Mouse (Mus musculus) hindbrain, embryonic 15.5 days (tissue): ENCODE results near the gene Lrrc2. TPM values are rescaled to one million over a fixed set of nuclear protein-coding genes. Genes with fewer than 3 reads are reported as not detected.

Experiments used
- ATAC-seq: fragments of 200-750 bp; cut with Nextera tagmentation; 2 replicates; pipeline ENCODE4 v1.8.0; 2017; ENCODE audit warnings: low read depth, moderate number of reproducible peaks, moderate TSS enrichment; ENCODE audit not compliant: low FRiP score
- H3K27ac ChIP-seq: fragments of 300-500 bp; sonication (generic); replicated peaks from 2 replicates; pipeline ENCODE4 v1.5.1; 2015; ENCODE audit warnings: mild to moderate bottlenecking, inconsistent platforms
- H3K27me3 ChIP-seq: fragments of 300-500 bp; sonication (generic); 2 replicates; pipeline ENCODE4 v1.6.1; 2015; ENCODE audit warnings: control low read depth, inconsistent platforms
- H3K36me3 ChIP-seq: fragments of 300-500 bp; sonication (generic); 2 replicates; pipeline ENCODE4 v1.6.1; 2015; ENCODE audit warnings: control low read depth, inconsistent platforms
- H3K4me1 ChIP-seq: fragments of 300-500 bp; sonication (generic); replicated peaks from 2 replicates; pipeline ENCODE4 v1.6.1; 2015; ENCODE audit warnings: control low read depth, inconsistent platforms
- H3K4me2 ChIP-seq: fragments of 300-500 bp; sonication (generic); 2 replicates; pipeline ENCODE4 v1.6.1; 2015; ENCODE audit warnings: moderate library complexity, mild to moderate bottlenecking, inconsistent platforms
- H3K4me3 ChIP-seq: fragments of 300-500 bp; sonication (generic); 2 replicates; pipeline ENCODE4 v1.5.1; 2015; ENCODE audit warnings: mild to moderate bottlenecking, inconsistent platforms
- H3K9ac ChIP-seq: fragments of 300-500 bp; sonication (generic); 2 replicates; pipeline ENCODE4 v1.6.1; 2015; ENCODE audit warnings: inconsistent platforms
- H3K9me3 ChIP-seq: fragments of 300-500 bp; sonication (generic); 2 replicates; pipeline ENCODE4 v1.6.1; 2016; ENCODE audit warnings: control low read depth, inconsistent platforms
- WGBS: fragments of 180-500 bp; shearing (Covaris S2); methylation state at CpG from one replicate; pipeline ENCODE4 v1.1.7; 2015; 5-methylcytosine and 5-hydroxymethylcytosine counted together
- polyA plus RNA-seq: library from polyadenylated mRNA; unstranded; fragments of >200 nt; fragmentation: Nextera tagmentation; extraction: Ambion mirVana; gene quantifications from 2 replicates; pipeline ENCODE4 v1.2.1, GENCODE M21; 2015

Gene Lrrc2
- polyA plus RNA-seq, 1 experiment from 2014 or later = 2.4 TPM

- Histone ChIP-seq H3K9ac (peak overlapping the region; percentile 16; the same call in 1 of the 2 replicates), H3K4me2 (peak overlapping the region; percentile 54), H3K27ac (peak overlapping the region; percentile 61; the same call in 1 of the 2 replicates), H3K36me3 (no peaks in the 10 kb centered on the region), H3K4me1 (no peaks in the 10 kb centered on the region), H3K27me3 (no peaks in the 10 kb centered on the region), H3K4me3 (peak overlapping the region; percentile 41), H3K9me3 (no peaks in the 10 kb centered on the region)
- peak; percentile 91; the same call in 1 of the 2 replicates for ATAC-seq
- WGBS = 9% methylated on average over 13 of the region's 13 CpGs
Observed at GRCm38 (mm10) chr9:110994716-110995172, 43.4 kb downstream of the Lrrc2 start.

GRCm38 (mm10) chr9:110997245-110997644 lies 45.9 kb downstream of the Lrrc2 start:
- H3K9ac ChIP-seq = no peak overlapping the region
- no peaks in the 10 kb centered on the region for H3K36me3 ChIP-seq
- ATAC-seq = no peak
- no peak overlapping the region for H3K27ac ChIP-seq
- no peak overlapping the region for H3K4me2 ChIP-seq
- no peaks in the 10 kb centered on the region for H3K4me1 ChIP-seq
- no peak overlapping the region for H3K4me3 ChIP-seq
- no peaks in the 10 kb centered on the region for H3K27me3 ChIP-seq
- 3% methylated on average over 5 of the region's 5 CpGs for WGBS
- H3K9me3 ChIP-seq = no peaks in the 10 kb centered on the region

GRCm38 (mm10) chr9:110999056-110999455 lies 47.7 kb downstream of the Lrrc2 start:
- 94% methylated on average over 2 of the region's 2 CpGs for WGBS
- Histone ChIP-seq H3K27me3 (no peaks in the 10 kb centered on the region), H3K9me3 (no peaks in the 10 kb centered on the region), H3K36me3 (no peaks in the 10 kb centered on the region), H3K4me1 (no peaks in the 10 kb centered on the region), H3K27ac (no peak overlapping the region), H3K4me3 (no peak overlapping the region), H3K9ac (no peak overlapping the region), H3K4me2 (no peak overlapping the region)
- no peak for ATAC-seq

GRCm38 (mm10) chr9:110999856-111000255 lies 48.5 kb downstream of the Lrrc2 start:
- Histone ChIP-seq H3K9me3 (no peaks in the 10 kb centered on the region), H3K36me3 (no peaks in the 10 kb centered on the region), H3K27ac (no peak overlapping the region), H3K4me3 (no peak overlapping the region), H3K4me2 (no peak overlapping the region), H3K27me3 (no peaks in the 10 kb centered on the region), H3K4me1 (no peaks in the 10 kb centered on the region), H3K9ac (no peak overlapping the region)
- 76% methylated on average over 10 of the region's 10 CpGs for WGBS
- ATAC-seq = no peak

GRCm38 (mm10) chr9:111001621-111002020 lies 50.3 kb downstream of the Lrrc2 start:
- Histone ChIP-seq H3K4me3 (no peak overlapping the region), H3K36me3 (no peaks in the 10 kb centered on the region), H3K4me1 (no peaks in the 10 kb centered on the region), H3K27ac (no peak overlapping the region), H3K9me3 (no peaks in the 10 kb centered on the region), H3K27me3 (no peaks in the 10 kb centered on the region), H3K4me2 (no peak overlapping the region), H3K9ac (no peak overlapping the region)
- 82% methylated on average over 12 of the region's 12 CpGs for WGBS
- no peak for ATAC-seq

GRCm38 (mm10) chr9:111003279-111003678 lies 51.9 kb downstream of the Lrrc2 start:
- Histone ChIP-seq H3K27ac (no peak overlapping the region), H3K4me3 (no peak overlapping the region), H3K36me3 (no peaks in the 10 kb centered on the region), H3K9me3 (no peaks in the 10 kb centered on the region), H3K27me3 (no peaks in the 10 kb centered on the region), H3K4me1 (no peaks in the 10 kb centered on the region), H3K9ac (no peak overlapping the region), H3K4me2 (no peak overlapping the region)
- ATAC-seq = no peak
- 91% methylated on average over 9 of the region's 9 CpGs for WGBS

GRCm38 (mm10) chr9:111006544-111006943 lies 55.2 kb downstream of the Lrrc2 start:
- Histone ChIP-seq H3K36me3 (no peaks in the 10 kb centered on the region), H3K27ac (no peak overlapping the region), H3K4me1 (no peaks in the 10 kb centered on the region), H3K27me3 (no peaks in the 10 kb centered on the region), H3K9ac (no peak overlapping the region), H3K9me3 (no peaks in the 10 kb centered on the region), H3K4me3 (no peak overlapping the region), H3K4me2 (no peak overlapping the region)
- 89% methylated on average over 2 of the region's 2 CpGs for WGBS
- no peak for ATAC-seq

- H3K9me3 ChIP-seq = no peaks in the 10 kb centered on the region
- no peaks in the 10 kb centered on the region for H3K4me1 ChIP-seq
- no peak overlapping the region for H3K4me2 ChIP-seq
- no peaks in the 10 kb centered on the region for H3K27me3 ChIP-seq
- no peak for ATAC-seq
- H3K9ac ChIP-seq = no peak overlapping the region
- no peak overlapping the region for H3K4me3 ChIP-seq
- no peaks in the 10 kb centered on the region for H3K36me3 ChIP-seq
- WGBS = 72% methylated on average over 3 of the region's 3 CpGs
- no peak overlapping the region for H3K27ac ChIP-seq
Observed at GRCm38 (mm10) chr9:111009763-111010162, 58.4 kb downstream of the Lrrc2 start.

- Histone ChIP-seq H3K4me2 (no peak overlapping the region), H3K4me1 (no peaks in the 10 kb centered on the region), H3K27ac (no peak overlapping the region), H3K4me3 (no peak overlapping the region), H3K36me3 (no peaks in the 10 kb centered on the region), H3K9ac (no peak overlapping the region), H3K9me3 (no peaks in the 10 kb centered on the region), H3K27me3 (no peaks in the 10 kb centered on the region)
- 89% methylated on average over 9 of the region's 9 CpGs for WGBS
- ATAC-seq = no peak
Observed at GRCm38 (mm10) chr9:111011550-111011949, 60.2 kb downstream of the Lrrc2 start.

- no peak overlapping the region for H3K4me2 ChIP-seq
- H3K27me3 ChIP-seq = no peaks in the 10 kb centered on the region
- H3K4me3 ChIP-seq = no peak overlapping the region
- no peaks in the 10 kb centered on the region for H3K36me3 ChIP-seq
- no peak for ATAC-seq
- H3K9ac ChIP-seq = no peak overlapping the region
- WGBS = 72% methylated on average over 3 of the region's 3 CpGs
- no peak overlapping the region for H3K27ac ChIP-seq
- H3K4me1 ChIP-seq = no peaks in the 10 kb centered on the region
- H3K9me3 ChIP-seq = no peaks in the 10 kb centered on the region
Observed at GRCm38 (mm10) chr9:111012041-111012440, 60.7 kb downstream of the Lrrc2 start.

- no peak overlapping the region for H3K4me3 ChIP-seq
- H3K27ac ChIP-seq = no peak overlapping the region
- no peaks in the 10 kb centered on the region for H3K4me1 ChIP-seq
- no peak overlapping the region for H3K4me2 ChIP-seq
- 89% methylated on average over 4 of the region's 4 CpGs for WGBS
- no peaks in the 10 kb centered on the region for H3K9me3 ChIP-seq
- H3K27me3 ChIP-seq = no peaks in the 10 kb centered on the region
- H3K9ac ChIP-seq = no peak overlapping the region
- ATAC-seq = no peak
- no peaks in the 10 kb centered on the region for H3K36me3 ChIP-seq
Observed at GRCm38 (mm10) chr9:111015658-111016057, 64.3 kb downstream of the Lrrc2 start.

- Histone ChIP-seq H3K27me3 (no peaks in the 10 kb centered on the region), H3K36me3 (no peaks in the 10 kb centered on the region), H3K27ac (no peak within 1 kb of the TSS), H3K9me3 (no peaks in the 10 kb centered on the region), H3K9ac (no peak within 1 kb of the TSS), H3K4me3 (no peak within 1 kb of the TSS), H3K4me1 (no peaks in the 10 kb centered on the region), H3K4me2 (no peak within 1 kb of the TSS)
- WGBS = 89% methylated on average over 5 of the region's 5 CpGs
- no peak for ATAC-seq
Observed at GRCm38 (mm10) chr9:111019022-111019421, 67.7 kb downstream of the Lrrc2 start, which contains the start of gene Ltf. Ltf (plus strand) TSS chr9:111019271.

GRCm38 (mm10) chr9:111026791-111027190 lies 75.4 kb downstream of the Lrrc2 start:
- Histone ChIP-seq H3K36me3 (no peaks in the 10 kb centered on the region), H3K4me3 (no peak overlapping the region), H3K27ac (no peak overlapping the region), H3K4me2 (no peak overlapping the region), H3K4me1 (no peaks in the 10 kb centered on the region), H3K27me3 (no peaks in the 10 kb centered on the region), H3K9me3 (no peaks in the 10 kb centered on the region), H3K9ac (no peak overlapping the region)
- no peak for ATAC-seq
- 91% methylated on average over 10 of the region's 10 CpGs for WGBS
